Mouse (Mus musculus) C2C12 (cell line): Measurements from ENCODE around the gene Arhgap28. TPM values are rescaled to one million over a fixed set of nuclear protein-coding genes. Genes with fewer than 3 reads are reported as not detected.

Source experiments
- H3K27me3 ChIP-seq: one replicate; pipeline ENCODE4 v1.6.1; 2011; ENCODE audit not compliant: control insufficient read depth, insufficient read depth, insufficient read length
- H3K36me3 ChIP-seq: one replicate; pipeline ENCODE4 v1.6.1; 2011; ENCODE audit not compliant: control insufficient read depth, insufficient read depth
- H3K4me3 ChIP-seq: one replicate; pipeline ENCODE4 v1.5.1; 2011; ENCODE audit warnings: mild to moderate bottlenecking, control low read depth; ENCODE audit not compliant: poor library complexity, insufficient read depth, severe bottlenecking
- H3K79me2 ChIP-seq: one replicate; pipeline ENCODE4 v1.6.1; 2011; ENCODE audit not compliant: control insufficient read depth, insufficient read depth
- H3K79me3 ChIP-seq: one replicate; pipeline ENCODE4 v1.6.1; 2011; ENCODE audit warnings: low read depth, control low read depth
- H3ac ChIP-seq: one replicate; pipeline ENCODE3; 2011; ENCODE audit warnings: low read depth; ENCODE audit not compliant: control insufficient read depth, insufficient read length
- CEBPB ChIP-seq: IDR thresholded peaks from one replicate; pipeline ENCODE4 v1.6.1; 2011; ENCODE audit warnings: low read depth, mild to moderate bottlenecking, control low read depth, moderate library complexity
- CTCF ChIP-seq: IDR thresholded peaks from one replicate; pipeline ENCODE4 v1.5.1; 2011; ENCODE audit not compliant: control insufficient read depth, insufficient read depth, insufficient read length
- FOSL1 ChIP-seq: IDR thresholded peaks from one replicate; pipeline ENCODE4 v1.8.0; 2011; ENCODE audit warnings: mild to moderate bottlenecking, low read length; ENCODE audit not compliant: poor library complexity, insufficient read depth, severe bottlenecking
- MAX ChIP-seq: IDR thresholded peaks from one replicate; pipeline ENCODE4 v1.6.1; 2011; ENCODE audit warnings: mild to moderate bottlenecking, control low read depth
- MYOD1 ChIP-seq: IDR thresholded peaks from one replicate; pipeline ENCODE4 v1.6.1; 2011; ENCODE audit warnings: low read depth; ENCODE audit not compliant: control insufficient read depth, insufficient read length
- MYOG ChIP-seq: IDR thresholded peaks from one replicate; pipeline ENCODE4 v1.6.1; 2011; ENCODE audit not compliant: control insufficient read depth, insufficient read length; ENCODE audit errors: extremely low read depth
- USF1 ChIP-seq: IDR thresholded peaks from one replicate; pipeline ENCODE4 v1.6.1; 2011; ENCODE audit warnings: low read depth, mild to moderate bottlenecking, control low read depth, moderate library complexity
- polyA plus RNA-seq: library from polyadenylated mRNA; unstranded; fragments of >200 nt; fragmentation: generic; extraction: Trizol; gene quantifications from one replicate; pipeline ENCODE4 v1.2.1, GENCODE M21; 2012; ENCODE audit warnings: missing spikeins

The Arhgap28 gene
- polyA plus RNA-seq, 1 experiment: 4.3 TPM

GRCm38 (mm10) chr17:67901161-67901560, 102.8 kb downstream of the Arhgap28 start:
- Histone ChIP-seq H3ac (no peak overlapping the region), H3K79me3 (no peaks in the 10 kb centered on the region), H3K27me3 (no peaks in the 10 kb centered on the region), H3K36me3 (no peaks in the 10 kb centered on the region), H3K4me3 (no peak overlapping the region), H3K79me2 (no peaks in the 10 kb centered on the region)
- TF ChIP-seq USF1: no peak
- no peak for TF ChIP-seq CEBPB
- no peak for TF ChIP-seq FOSL1
- no peak for TF ChIP-seq CTCF
- no peak for TF ChIP-seq MAX
- no peak for TF ChIP-seq MYOG
- TF ChIP-seq MYOD1: no peak

- Histone ChIP-seq H3K36me3 (peaks cover 5% of the 10 kb centered on the region), H3K27me3 (no peaks in the 10 kb centered on the region), H3K79me3 (no peaks in the 10 kb centered on the region), H3K4me3 (no peak overlapping the region), H3K79me2 (no peaks in the 10 kb centered on the region), H3ac (no peak overlapping the region)
- TF ChIP-seq USF1: no peak
- TF ChIP-seq MAX: no peak
- TF ChIP-seq CEBPB: no peak
- no peak for TF ChIP-seq CTCF
- TF ChIP-seq MYOD1: no peak
- TF ChIP-seq FOSL1: no peak
- no peak for TF ChIP-seq MYOG
Measured at GRCm38 (mm10) chr17:67899376-67899775, 104.5 kb downstream of the Arhgap28 start.

GRCm38 (mm10) chr17:67896413-67896812, 107.5 kb downstream of the Arhgap28 start:
- Histone ChIP-seq H3K27me3 (no peaks in the 10 kb centered on the region), H3ac (no peak overlapping the region), H3K36me3 (peaks cover 5% of the 10 kb centered on the region), H3K4me3 (no peak overlapping the region), H3K79me2 (no peaks in the 10 kb centered on the region), H3K79me3 (no peaks in the 10 kb centered on the region)
- no peak for TF ChIP-seq MYOG
- TF ChIP-seq CTCF: no peak
- TF ChIP-seq FOSL1: no peak
- no peak for TF ChIP-seq USF1
- no peak for TF ChIP-seq CEBPB
- no peak for TF ChIP-seq MYOD1
- TF ChIP-seq MAX: no peak

GRCm38 (mm10) chr17:67889481-67890325, 114.2 kb downstream of the Arhgap28 start:
- Histone ChIP-seq H3ac (no peak overlapping the region), H3K36me3 (no peaks in the 10 kb centered on the region), H3K79me2 (no peaks in the 10 kb centered on the region), H3K27me3 (no peaks in the 10 kb centered on the region), H3K79me3 (no peaks in the 10 kb centered on the region), H3K4me3 (no peak overlapping the region)
- no peak for TF ChIP-seq FOSL1
- TF ChIP-seq CEBPB: no peak
- no peak for TF ChIP-seq MAX
- no peak for TF ChIP-seq MYOD1
- TF ChIP-seq USF1: no peak
- no peak for TF ChIP-seq MYOG

GRCm38 (mm10) chr17:67888081-67888480, 115.8 kb downstream of the Arhgap28 start:
- H3ac ChIP-seq: no peak overlapping the region
- H3K27me3 ChIP-seq: no peaks in the 10 kb centered on the region
- H3K4me3 ChIP-seq: no peak overlapping the region
- H3K79me3 ChIP-seq: no peaks in the 10 kb centered on the region
- TF ChIP-seq FOSL1: no peak
- no peak for TF ChIP-seq MAX
- no peak for TF ChIP-seq MYOG
- no peak for TF ChIP-seq CTCF
- TF ChIP-seq USF1: no peak
- no peak for TF ChIP-seq CEBPB
- no peaks in the 10 kb centered on the region for H3K36me3 ChIP-seq
- H3K79me2 ChIP-seq: no peaks in the 10 kb centered on the region

GRCm38 (mm10) chr17:67886326-67886725, 117.6 kb downstream of the Arhgap28 start:
- Histone ChIP-seq H3K36me3 (no peaks in the 10 kb centered on the region), H3K27me3 (no peaks in the 10 kb centered on the region), H3K79me2 (no peaks in the 10 kb centered on the region), H3K79me3 (no peaks in the 10 kb centered on the region), H3ac (no peak overlapping the region), H3K4me3 (no peak overlapping the region)
- no peak for TF ChIP-seq CEBPB
- TF ChIP-seq USF1: no peak
- no peak for TF ChIP-seq MAX
- TF ChIP-seq MYOD1: no peak
- no peak for TF ChIP-seq CTCF
- TF ChIP-seq MYOG: no peak
- TF ChIP-seq FOSL1: no peak
